Mouse (Mus musculus) erythroblast, embryonic 14.5 days (primary cell): ENCODE measurements around the gene Fkbp14.

Source experiments
- GATA1 ChIP-seq: IDR thresholded peaks from 2 replicates; pipeline ENCODE4 v1.6.1; 2012; ENCODE audit warnings: low read length, inconsistent platforms, mixed read lengths
- TAL1 ChIP-seq: IDR thresholded peaks from 3 replicates; pipeline ENCODE4 v1.6.1; 2012; ENCODE audit warnings: low read length, inconsistent platforms, mixed read lengths

DNA sequence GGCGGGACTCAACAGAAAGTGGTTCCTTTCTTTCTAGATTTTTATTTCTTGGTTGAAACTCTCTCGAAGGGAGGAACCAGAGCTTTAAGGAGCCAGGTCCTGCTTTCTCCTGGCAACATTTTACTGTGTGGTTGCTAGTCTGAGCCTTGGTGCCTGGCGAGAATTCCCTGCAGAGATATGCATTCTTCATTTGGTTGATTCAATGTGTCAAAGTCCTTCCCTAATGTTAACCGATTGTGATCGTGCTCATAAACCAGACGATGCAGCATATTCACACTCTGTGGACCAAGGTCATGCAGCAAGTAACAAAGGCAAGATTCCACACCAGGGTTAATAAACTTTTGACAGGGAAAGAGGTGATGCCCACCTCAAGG is 30.6 kb downstream of the Fkbp14 start:
- no peak for TF ChIP-seq GATA1
- TF ChIP-seq TAL1: no peak
